Mouse (Mus musculus): ENCODE data around the gene Zfp189. TPM values are rescaled to one million over a fixed set of nuclear protein-coding genes. Genes with fewer than 3 reads are reported as not detected.

The Zfp189 gene
- polyA plus RNA-seq, 1 experiment from 2014 or later, result 7.3 TPM

- no peak overlapping the region for H3K27ac ChIP-seq (ENCODE audit: low read depth, low read length)
- H3K36me3 ChIP-seq (ENCODE audit: control insufficient read depth, insufficient read depth, low read length), result no peaks in the 10 kb centered on the region; the same call in 1 of the 2 replicates
- no peaks in the 10 kb centered on the region for H3K27me3 ChIP-seq (ENCODE audit: control insufficient read depth, insufficient read depth, low read length)
- ATAC-seq (replicated peaks; ENCODE audit: insufficient number of reproducible peaks, low FRiP score, low TSS enrichment), result peak; percentile 41
- 0 out of 2 replicates have a peak, but pooled peaks cover 5% of the 10 kb centered on the region for H3K4me1 ChIP-seq (ENCODE audit: control insufficient read depth, insufficient read depth, low read length)
- no peaks in the 10 kb centered on the region for H3K9me3 ChIP-seq (replicated peaks; ENCODE audit: control insufficient read depth, low read length)
- H3K4me2 ChIP-seq, result peak overlapping the region; percentile 78
- H3K4me3 ChIP-seq (ENCODE audit: low read depth, low read length), result peak overlapping the region; percentile 73
- 1% methylated on average over 17 of the region's 17 CpGs for WGBS (ENCODE audit: insufficient replicate concordance)
- peak overlapping the region; percentile 81 for H3K9ac ChIP-seq (ENCODE audit: low read depth, low read length)
Observed at GRCm38 (mm10) chr4:49521346-49521745, 370 bp downstream of the Zfp189 start.

- no peak overlapping the region for H3K27ac ChIP-seq (ENCODE audit: low read depth, low read length)
- no peak overlapping the region for H3K4me3 ChIP-seq (ENCODE audit: low read depth, low read length)
- no peaks in the 10 kb centered on the region for H3K27me3 ChIP-seq (ENCODE audit: control insufficient read depth, insufficient read depth, low read length)
- ATAC-seq (replicated peaks; ENCODE audit: insufficient number of reproducible peaks, low FRiP score, low TSS enrichment), result no peak
- H3K36me3 ChIP-seq (ENCODE audit: control insufficient read depth, insufficient read depth, low read length), result no peaks in the 10 kb centered on the region; the same call in 1 of the 2 replicates
- H3K4me1 ChIP-seq (ENCODE audit: control insufficient read depth, insufficient read depth, low read length), result 0 out of 2 replicates have a peak, but pooled peaks cover 5% of the 10 kb centered on the region
- H3K4me2 ChIP-seq, result no peak overlapping the region
- no peak overlapping the region for H3K9ac ChIP-seq (ENCODE audit: low read depth, low read length)
- 80% methylated on average over 9 of the region's 9 CpGs for WGBS (ENCODE audit: insufficient replicate concordance)
- H3K9me3 ChIP-seq (replicated peaks; ENCODE audit: control insufficient read depth, low read length), result no peaks in the 10 kb centered on the region
Observed at GRCm38 (mm10) chr4:49522576-49522975, 1.6 kb downstream of the Zfp189 start.

GRCm38 (mm10) chr4:49535036-49535435 lies 14.1 kb downstream of the Zfp189 start:
- H3K4me2 ChIP-seq, result no peak overlapping the region
- no peaks in the 10 kb centered on the region for H3K27me3 ChIP-seq (ENCODE audit: control insufficient read depth, insufficient read depth, low read length)
- no peak overlapping the region for H3K27ac ChIP-seq (ENCODE audit: low read depth, low read length)
- peaks cover 5% of the 10 kb centered on the region for H3K9me3 ChIP-seq (replicated peaks; ENCODE audit: control insufficient read depth, low read length)
- 79% methylated on average over 3 of the region's 3 CpGs for WGBS (ENCODE audit: insufficient replicate concordance)
- H3K4me1 ChIP-seq (ENCODE audit: control insufficient read depth, insufficient read depth, low read length), result no peaks in the 10 kb centered on the region
- ATAC-seq (replicated peaks; ENCODE audit: insufficient number of reproducible peaks, low FRiP score, low TSS enrichment), result no peak
- no peak overlapping the region for H3K9ac ChIP-seq (ENCODE audit: low read depth, low read length)
- H3K4me3 ChIP-seq (ENCODE audit: low read depth, low read length), result no peak overlapping the region
- peaks cover 12% of the 10 kb centered on the region for H3K36me3 ChIP-seq (ENCODE audit: control insufficient read depth, insufficient read depth, low read length)

GRCm38 (mm10) chr4:49535675-49536294 lies 14.8 kb downstream of the Zfp189 start:
- ATAC-seq (replicated peaks; ENCODE audit: insufficient number of reproducible peaks, low FRiP score, low TSS enrichment), result no peak
- Histone ChIP-seq H3K9me3 (replicated peaks; ENCODE audit: control insufficient read depth, low read length) (no peaks in the 10 kb centered on the region; the same call in 1 of the 2 replicates), H3K4me3 (ENCODE audit: low read depth, low read length) (no peak overlapping the region), H3K9ac (ENCODE audit: low read depth, low read length) (no peak overlapping the region), H3K4me1 (ENCODE audit: control insufficient read depth, insufficient read depth, low read length) (no peaks in the 10 kb centered on the region), H3K4me2 (no peak overlapping the region), H3K36me3 (ENCODE audit: control insufficient read depth, insufficient read depth, low read length) (peaks cover 5% of the 10 kb centered on the region; the same call in 1 of the 2 replicates), H3K27ac (ENCODE audit: low read depth, low read length) (no peak overlapping the region), H3K27me3 (ENCODE audit: control insufficient read depth, insufficient read depth, low read length) (no peaks in the 10 kb centered on the region)
- WGBS (ENCODE audit: insufficient replicate concordance), result 87% methylated on average over 4 of the region's 4 CpGs

GRCm38 (mm10) chr4:49536671-49537070 lies 15.7 kb downstream of the Zfp189 start:
- Histone ChIP-seq H3K4me3 (ENCODE audit: low read depth, low read length) (no peak overlapping the region), H3K27ac (ENCODE audit: low read depth, low read length) (no peak overlapping the region), H3K9ac (ENCODE audit: low read depth, low read length) (no peak overlapping the region), H3K4me1 (ENCODE audit: control insufficient read depth, insufficient read depth, low read length) (no peaks in the 10 kb centered on the region), H3K9me3 (replicated peaks; ENCODE audit: control insufficient read depth, low read length) (no peaks in the 10 kb centered on the region), H3K27me3 (ENCODE audit: control insufficient read depth, insufficient read depth, low read length) (no peaks in the 10 kb centered on the region), H3K36me3 (ENCODE audit: control insufficient read depth, insufficient read depth, low read length) (peaks cover 2% of the 10 kb centered on the region; the same call in 1 of the 2 replicates), H3K4me2 (no peak overlapping the region)
- WGBS (ENCODE audit: insufficient replicate concordance), result 78% methylated on average over 4 of the region's 4 CpGs
- no peak for ATAC-seq (replicated peaks; ENCODE audit: insufficient number of reproducible peaks, low FRiP score, low TSS enrichment)

GRCm38 (mm10) chr4:49539665-49540064 lies 18.7 kb downstream of the Zfp189 start:
- no peak overlapping the region for H3K4me2 ChIP-seq
- no peak overlapping the region for H3K4me3 ChIP-seq (ENCODE audit: low read depth, low read length)
- H3K9ac ChIP-seq (ENCODE audit: low read depth, low read length), result no peak overlapping the region
- H3K4me1 ChIP-seq (ENCODE audit: control insufficient read depth, insufficient read depth, low read length), result no peaks in the 10 kb centered on the region
- 54% methylated on average over 6 of the region's 6 CpGs for WGBS (ENCODE audit: insufficient replicate concordance)
- no peaks in the 10 kb centered on the region for H3K36me3 ChIP-seq (ENCODE audit: control insufficient read depth, insufficient read depth, low read length)
- no peaks in the 10 kb centered on the region for H3K9me3 ChIP-seq (replicated peaks; ENCODE audit: control insufficient read depth, low read length)
- H3K27me3 ChIP-seq (ENCODE audit: control insufficient read depth, insufficient read depth, low read length), result no peaks in the 10 kb centered on the region
- ATAC-seq (replicated peaks; ENCODE audit: insufficient number of reproducible peaks, low FRiP score, low TSS enrichment), result 0 out of 2 replicates have a peak, but pooled peaks have one; percentile 31
- H3K27ac ChIP-seq (ENCODE audit: low read depth, low read length), result no peak overlapping the region

GRCm38 (mm10) chr4:49540966-49541365 lies 20.0 kb downstream of the Zfp189 start:
- no peak overlapping the region for H3K4me2 ChIP-seq
- H3K4me3 ChIP-seq (ENCODE audit: low read depth, low read length), result no peak overlapping the region
- H3K9ac ChIP-seq (ENCODE audit: low read depth, low read length), result no peak overlapping the region
- 42% methylated on average over 3 of the region's 3 CpGs for WGBS (ENCODE audit: insufficient replicate concordance)
- H3K4me1 ChIP-seq (ENCODE audit: control insufficient read depth, insufficient read depth, low read length), result no peaks in the 10 kb centered on the region
- H3K36me3 ChIP-seq (ENCODE audit: control insufficient read depth, insufficient read depth, low read length), result no peaks in the 10 kb centered on the region
- no peak overlapping the region for H3K27ac ChIP-seq (ENCODE audit: low read depth, low read length)
- ATAC-seq (replicated peaks; ENCODE audit: insufficient number of reproducible peaks, low FRiP score, low TSS enrichment), result no peak
- no peaks in the 10 kb centered on the region for H3K27me3 ChIP-seq (ENCODE audit: control insufficient read depth, insufficient read depth, low read length)
- H3K9me3 ChIP-seq (replicated peaks; ENCODE audit: control insufficient read depth, low read length), result no peaks in the 10 kb centered on the region

- Histone ChIP-seq H3K4me1 (ENCODE audit: control insufficient read depth, insufficient read depth, low read length) (no peaks in the 10 kb centered on the region), H3K27me3 (ENCODE audit: control insufficient read depth, insufficient read depth, low read length) (no peaks in the 10 kb centered on the region), H3K36me3 (ENCODE audit: control insufficient read depth, insufficient read depth, low read length) (no peaks in the 10 kb centered on the region), H3K9me3 (replicated peaks; ENCODE audit: control insufficient read depth, low read length) (no peaks in the 10 kb centered on the region), H3K27ac (ENCODE audit: low read depth, low read length) (no peak overlapping the region), H3K4me2 (no peak overlapping the region), H3K9ac (ENCODE audit: low read depth, low read length) (no peak overlapping the region), H3K4me3 (ENCODE audit: low read depth, low read length) (no peak overlapping the region)
- WGBS (ENCODE audit: insufficient replicate concordance), result 85% methylated on average over 2 of the region's 2 CpGs
- ATAC-seq (replicated peaks; ENCODE audit: insufficient number of reproducible peaks, low FRiP score, low TSS enrichment), result no peak
Observed at GRCm38 (mm10) chr4:49546026-49546425, 25.1 kb downstream of the Zfp189 start.

Measured in heart, embryonic 11.5 days (tissue).